Mouse (Mus musculus) lung, adult 2 months (tissue): ENCODE measurements at regions not wholly inside any gene's neighbourhood (a gene's known extent, or its start where the extent isn't known, plus 50 kb on each side); places are given as distances from the start of the nearest gene placed in this dataset.

Experiments used
- DNase-seq: peaks from one replicate; pipeline ENCODE4 v3.0.0; 2022
- H3K4me1 ChIP-seq: fragments of 200-500 bp; 2 replicates; pipeline ENCODE4 v1.6.1; 2011; ENCODE audit warnings: low read length; ENCODE audit not compliant: control insufficient read depth, insufficient read depth
- H3K4me3 ChIP-seq: fragments of 200-500 bp; replicated peaks from 2 replicates; pipeline ENCODE3; 2011; ENCODE audit warnings: low read depth, mild to moderate bottlenecking, control low read depth, low read length; ENCODE audit errors: extremely low read depth
- CTCF ChIP-seq: fragments of 200-500 bp; IDR thresholded peaks from 2 replicates; pipeline ENCODE4 v1.5.1; 2011; ENCODE audit warnings: mild to moderate bottlenecking, low read length, control low read depth; ENCODE audit not compliant: insufficient read depth
- POLR2A ChIP-seq: fragments of 200-500 bp; IDR thresholded peaks from 2 replicates; pipeline ENCODE4 v1.6.1; 2011; ENCODE audit warnings: low read depth, mild to moderate bottlenecking, control low read depth, low read length, borderline replicate concordance; ENCODE audit errors: extremely low read depth
- WGBS: fragments of 180-500 bp; shearing (Covaris S2); methylation state at CpG from one replicate; pipeline ENCODE4 v1.1.7; 2018; 5-methylcytosine and 5-hydroxymethylcytosine counted together

DNA sequence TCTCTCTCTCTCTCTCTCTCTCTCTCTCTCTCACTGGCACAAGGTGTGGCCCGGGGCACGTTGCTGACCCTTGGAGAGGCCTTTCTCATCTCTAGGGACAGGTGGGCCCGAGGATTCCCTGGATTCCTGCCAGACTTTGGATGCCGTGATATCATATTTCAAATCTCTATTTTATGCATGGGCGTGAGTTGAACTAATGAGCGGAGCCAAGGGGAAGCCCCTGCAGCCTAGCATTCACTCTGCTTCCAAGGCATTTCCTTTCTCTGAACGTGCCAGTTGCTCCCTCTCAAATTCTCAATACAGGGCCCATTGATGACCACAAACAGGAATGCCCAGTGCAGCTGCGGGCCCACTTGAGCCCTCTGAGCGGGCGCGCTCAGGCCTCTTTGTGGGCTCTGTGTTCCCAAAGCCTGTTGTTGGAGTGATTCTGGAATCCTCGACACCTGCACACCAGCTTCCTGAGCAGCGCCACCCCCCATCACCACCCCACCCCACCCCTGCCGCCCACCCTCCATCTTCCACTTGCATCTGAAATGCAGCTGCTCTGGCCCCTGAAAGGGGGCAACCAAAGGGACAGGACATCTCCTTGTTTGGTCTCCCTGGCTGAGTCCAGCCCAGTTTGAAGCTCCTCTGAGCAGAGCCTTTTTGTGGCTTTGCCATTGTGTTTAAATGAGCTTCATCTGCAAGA is 175.0 kb upstream of the Lpp start:
- TF ChIP-seq POLR2A (no peak), CTCF (no peak)
- 57% methylated on average over 14 of the region's 14 CpGs for WGBS
- Histone ChIP-seq H3K4me1 (no peaks in the 10 kb centered on the region), H3K4me3 (no peak overlapping the region)
- DNase-seq = no peak

DNA sequence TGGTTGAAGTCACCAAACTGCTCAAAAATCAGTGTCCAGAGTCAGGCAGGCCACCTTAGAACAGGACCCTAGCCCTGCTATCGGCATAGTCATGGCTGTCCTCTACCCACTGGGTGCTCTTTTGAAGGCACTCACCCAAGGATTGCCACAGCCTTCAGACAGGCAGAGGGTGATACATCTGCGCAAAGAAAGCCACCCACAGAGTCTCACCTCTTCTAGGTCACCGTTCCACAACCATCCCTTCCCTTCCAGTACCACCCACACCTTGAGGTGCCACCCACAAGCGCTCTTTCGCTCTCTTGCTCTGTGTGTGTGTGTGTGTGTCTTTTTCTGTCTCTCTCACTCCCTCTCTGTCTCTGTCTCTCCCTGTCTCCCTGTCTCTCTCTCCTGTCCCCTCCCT is 176.5 kb upstream of the Lpp start:
- TF ChIP-seq CTCF = no peak
- DNase-seq = no peak
- no peaks in the 10 kb centered on the region for H3K4me1 ChIP-seq
- H3K4me3 ChIP-seq = no peak overlapping the region
- 91% methylated on average over 5 of the region's 5 CpGs for WGBS

DNA sequence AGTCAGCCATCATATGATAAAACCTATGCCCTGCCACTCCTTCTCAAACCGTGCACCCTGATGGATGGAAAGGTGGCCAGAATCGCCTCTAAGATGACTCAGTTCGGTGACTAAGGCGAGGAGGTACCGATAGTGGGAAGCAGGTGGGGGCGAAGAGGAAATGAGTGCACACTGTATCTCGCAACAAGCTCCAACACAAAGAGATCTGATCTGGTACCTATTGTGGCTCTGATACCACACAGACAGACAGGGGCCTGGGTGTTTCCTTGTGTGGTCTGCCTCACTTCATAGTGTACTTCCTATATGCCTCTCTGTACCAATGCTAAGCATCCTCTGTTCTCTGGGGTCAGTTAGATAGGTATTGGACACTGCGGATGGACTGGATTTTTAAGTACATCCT is 178.0 kb upstream of the Lpp start:
- Histone ChIP-seq H3K4me3 (no peak overlapping the region), H3K4me1 (no peaks in the 10 kb centered on the region)
- no peak for DNase-seq
- WGBS = 78% methylated on average over 8 of the region's 8 CpGs
- no peak for TF ChIP-seq CTCF
- TF ChIP-seq POLR2A = no peak

DNA sequence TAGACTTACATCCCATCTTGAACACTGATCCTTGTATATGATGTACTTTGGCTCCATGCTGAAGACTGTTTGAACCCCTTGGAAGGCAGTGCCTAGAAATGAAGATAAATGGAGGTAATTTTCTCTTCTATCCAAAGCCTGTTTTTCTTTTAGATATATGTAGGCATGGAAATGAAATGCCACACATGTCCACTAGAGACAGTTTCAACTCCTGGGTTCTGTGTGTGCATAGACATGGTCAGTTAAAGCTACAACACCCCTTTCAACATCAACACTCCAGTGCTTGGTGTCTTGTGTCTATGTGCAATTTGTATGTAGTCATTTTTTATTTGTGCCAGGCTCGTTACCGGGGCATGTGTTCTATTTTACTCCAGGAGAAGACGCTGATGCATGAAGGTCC is 179.7 kb upstream of the Lpp start:
- DNase-seq = no peak
- TF ChIP-seq POLR2A (no peak), CTCF (no peak)
- no peak overlapping the region for H3K4me3 ChIP-seq
- 98% methylated on average over 3 of the region's 3 CpGs for WGBS
- H3K4me1 ChIP-seq = no peaks in the 10 kb centered on the region

DNA sequence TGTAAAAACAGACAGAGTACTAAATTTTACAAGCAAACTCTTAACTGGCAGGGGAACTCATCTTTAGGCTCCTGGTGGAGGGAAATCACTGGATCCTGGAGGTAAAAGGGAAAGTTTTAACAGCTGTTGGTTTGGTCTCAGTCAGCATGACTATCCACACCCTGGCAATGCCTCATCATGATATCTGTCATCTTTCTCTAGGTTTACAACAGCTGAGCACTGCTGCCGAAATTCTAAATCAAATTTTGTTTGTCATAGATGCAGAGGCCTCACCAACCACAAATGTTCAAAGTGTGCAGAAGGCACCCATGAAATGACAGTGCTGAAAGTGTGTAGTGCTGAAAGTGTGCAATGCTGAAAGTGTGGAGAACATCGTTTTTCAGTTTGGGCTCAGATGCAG is 180.6 kb upstream of the Lpp start:
- TF ChIP-seq POLR2A (no peak), CTCF (no peak)
- DNase-seq = no peak
- H3K4me1 ChIP-seq = peaks cover 2% of the 10 kb centered on the region
- no peak overlapping the region for H3K4me3 ChIP-seq
- 74% methylated on average over 2 of the region's 2 CpGs for WGBS

DNA sequence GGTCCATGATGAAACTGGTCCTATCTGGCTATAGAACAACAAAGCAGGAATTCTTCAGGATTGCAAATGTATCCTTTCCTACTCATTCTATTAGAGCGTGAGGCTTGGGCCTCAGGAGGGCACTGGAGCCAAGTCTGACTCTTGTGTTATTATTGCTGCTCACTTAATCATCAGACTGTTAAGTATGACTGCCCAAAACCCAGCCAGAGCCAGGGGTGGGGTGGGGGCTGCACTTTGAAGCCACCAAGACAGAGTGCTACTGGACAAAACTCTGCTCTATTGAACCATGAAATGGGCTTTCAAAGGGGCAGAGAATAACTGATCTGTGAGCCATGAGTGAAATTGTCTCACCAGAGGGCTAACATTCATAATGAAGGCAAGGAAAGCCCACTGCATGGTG is 181.7 kb upstream of the Lpp start:
- 86% methylated on average over 1 of the region's 1 CpGs for WGBS
- DNase-seq = no peak
- Histone ChIP-seq H3K4me3 (no peak overlapping the region), H3K4me1 (peaks cover 5% of the 10 kb centered on the region)
- TF ChIP-seq CTCF (no peak), POLR2A (no peak)

DNA sequence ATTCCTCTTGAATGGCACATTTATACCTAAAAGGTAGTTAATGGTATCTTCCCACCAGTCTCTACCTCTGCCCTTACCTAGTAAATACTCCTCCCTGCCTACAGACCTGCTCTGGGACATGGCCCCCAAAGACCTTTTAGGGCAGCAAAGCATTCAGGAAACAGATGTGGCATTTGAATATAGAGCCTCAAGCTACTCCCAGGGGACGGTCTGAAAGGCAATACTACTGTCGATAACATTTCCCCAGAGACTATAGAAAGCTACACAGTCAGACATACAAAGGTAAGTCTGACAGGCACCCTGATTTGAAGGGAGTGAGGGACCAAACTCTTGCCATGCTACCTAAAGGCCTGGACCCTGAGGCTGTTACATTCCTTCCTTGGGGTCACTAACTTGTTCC is 184.4 kb upstream of the Lpp start:
- TF ChIP-seq POLR2A (no peak), CTCF (no peak)
- WGBS = 75% methylated on average over 2 of the region's 2 CpGs
- no peak for DNase-seq
- H3K4me1 ChIP-seq = peaks cover 5% of the 10 kb centered on the region
- H3K4me3 ChIP-seq = no peak overlapping the region

DNA sequence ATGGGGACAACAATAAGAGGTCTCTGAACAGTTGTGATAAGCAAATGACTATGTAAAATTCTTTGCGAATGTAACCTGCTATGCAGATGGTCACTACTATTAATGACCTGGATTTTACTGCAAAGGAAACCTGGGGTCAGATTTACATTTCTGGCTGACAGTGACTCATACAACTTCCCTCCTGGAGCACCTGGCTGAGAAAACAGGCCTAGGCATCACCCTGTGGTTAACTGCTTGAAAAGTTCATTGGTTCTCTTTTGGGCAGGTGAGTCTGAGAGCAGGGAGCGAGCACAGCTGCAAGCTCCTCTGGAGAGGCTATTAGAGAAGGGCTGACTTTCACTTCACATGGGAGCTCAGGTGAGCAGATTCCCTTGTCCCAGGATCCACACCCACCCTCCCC is 185.2 kb upstream of the Lpp start:
- TF ChIP-seq POLR2A (no peak), CTCF (no peak)
- 86% methylated on average over 2 of the region's 2 CpGs for WGBS
- no peak overlapping the region for H3K4me3 ChIP-seq
- H3K4me1 ChIP-seq = peaks cover 5% of the 10 kb centered on the region
- DNase-seq = no peak

DNA sequence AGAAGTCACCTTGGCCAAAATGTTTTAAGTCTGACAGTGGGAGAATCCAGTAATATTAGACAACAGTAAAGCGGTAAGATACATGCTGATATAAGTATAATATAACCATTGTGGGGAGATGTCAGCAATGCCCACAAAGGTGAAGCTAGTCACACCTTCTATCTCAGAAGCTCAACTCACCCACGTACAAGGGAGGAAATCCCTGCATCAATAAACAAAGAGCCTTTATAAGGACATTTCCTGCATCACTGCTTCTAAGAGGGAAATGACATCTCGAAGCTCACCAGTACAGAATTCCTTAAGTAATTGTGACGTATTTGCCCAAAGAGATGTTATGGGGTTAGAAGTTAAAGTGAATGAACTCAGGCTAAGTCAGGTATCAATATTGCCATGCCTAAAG is 186.3 kb upstream of the Lpp start:
- DNase-seq = no peak
- H3K4me3 ChIP-seq = no peak overlapping the region
- peaks cover 5% of the 10 kb centered on the region for H3K4me1 ChIP-seq
- TF ChIP-seq POLR2A = no peak
- no peak for TF ChIP-seq CTCF
- 40% methylated on average over 4 of the region's 4 CpGs for WGBS

DNA sequence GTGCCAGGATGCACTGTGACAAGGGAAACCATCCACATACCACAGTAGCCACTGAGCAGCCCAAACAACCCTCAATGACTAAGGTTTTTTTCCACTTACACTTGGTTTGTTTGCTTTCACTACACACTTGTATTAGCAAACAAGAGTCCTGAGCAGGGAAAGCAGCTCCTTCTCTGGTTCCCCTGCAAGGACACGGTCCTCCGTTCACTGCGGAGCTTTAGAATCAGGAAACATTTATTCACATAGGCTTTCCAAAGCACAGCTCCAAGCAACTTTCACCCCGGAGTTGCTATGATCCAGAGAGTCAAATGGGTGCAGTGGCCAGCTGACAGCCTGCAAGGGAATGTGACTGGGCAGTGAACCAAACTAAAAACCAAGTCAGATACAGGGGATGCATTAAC is 186.8 kb upstream of the Lpp start:
- Histone ChIP-seq H3K4me1 (peaks cover 5% of the 10 kb centered on the region), H3K4me3 (no peak overlapping the region)
- 39% methylated on average over 4 of the region's 4 CpGs for WGBS
- TF ChIP-seq POLR2A (no peak), CTCF (no peak)
- peak; percentile 36 for DNase-seq
